Mouse (Mus musculus) C2C12 (cell line): ENCODE results near the gene Syn3. TPM values are rescaled to one million over a fixed set of nuclear protein-coding genes. Genes with fewer than 3 reads are reported as not detected.

Source experiments
- H3K27me3 ChIP-seq: one replicate; pipeline ENCODE4 v1.6.1; 2011; ENCODE audit not compliant: control insufficient read depth, insufficient read depth, insufficient read length
- H3K36me3 ChIP-seq: one replicate; pipeline ENCODE4 v1.6.1; 2011; ENCODE audit not compliant: control insufficient read depth, insufficient read depth
- H3K4me3 ChIP-seq: one replicate; pipeline ENCODE4 v1.5.1; 2011; ENCODE audit warnings: mild to moderate bottlenecking, control low read depth; ENCODE audit not compliant: poor library complexity, insufficient read depth, severe bottlenecking
- H3K79me2 ChIP-seq: one replicate; pipeline ENCODE4 v1.6.1; 2011; ENCODE audit not compliant: control insufficient read depth, insufficient read depth
- H3K79me3 ChIP-seq: one replicate; pipeline ENCODE4 v1.6.1; 2011; ENCODE audit warnings: low read depth, control low read depth
- H3ac ChIP-seq: one replicate; pipeline ENCODE3; 2011; ENCODE audit warnings: low read depth; ENCODE audit not compliant: control insufficient read depth, insufficient read length
- CEBPB ChIP-seq: IDR thresholded peaks from one replicate; pipeline ENCODE4 v1.6.1; 2011; ENCODE audit warnings: low read depth, mild to moderate bottlenecking, control low read depth, moderate library complexity
- CTCF ChIP-seq: IDR thresholded peaks from one replicate; pipeline ENCODE4 v1.5.1; 2011; ENCODE audit not compliant: control insufficient read depth, insufficient read depth, insufficient read length
- FOSL1 ChIP-seq: IDR thresholded peaks from one replicate; pipeline ENCODE4 v1.8.0; 2011; ENCODE audit warnings: mild to moderate bottlenecking, low read length; ENCODE audit not compliant: poor library complexity, insufficient read depth, severe bottlenecking
- MAX ChIP-seq: IDR thresholded peaks from one replicate; pipeline ENCODE4 v1.6.1; 2011; ENCODE audit warnings: mild to moderate bottlenecking, control low read depth
- MYOD1 ChIP-seq: IDR thresholded peaks from one replicate; pipeline ENCODE4 v1.6.1; 2011; ENCODE audit warnings: low read depth; ENCODE audit not compliant: control insufficient read depth, insufficient read length
- MYOG ChIP-seq: IDR thresholded peaks from one replicate; pipeline ENCODE4 v1.6.1; 2011; ENCODE audit not compliant: control insufficient read depth, insufficient read length; ENCODE audit errors: extremely low read depth
- USF1 ChIP-seq: IDR thresholded peaks from one replicate; pipeline ENCODE4 v1.6.1; 2011; ENCODE audit warnings: low read depth, mild to moderate bottlenecking, control low read depth, moderate library complexity
- polyA plus RNA-seq: library from polyadenylated mRNA; unstranded; fragments of >200 nt; fragmentation: generic; extraction: Trizol; gene quantifications from one replicate; pipeline ENCODE4 v1.2.1, GENCODE M21; 2012; ENCODE audit warnings: missing spikeins

Syn3 gene
- polyA plus RNA-seq, 1 experiment: 0.20 TPM

GRCm38 (mm10) chr10:86064937-86065336 is 433.8 kb downstream of the Syn3 start:
- no peak overlapping the region for H3ac ChIP-seq
- no peaks in the 10 kb centered on the region for H3K79me3 ChIP-seq
- no peak overlapping the region for H3K4me3 ChIP-seq
- no peaks in the 10 kb centered on the region for H3K36me3 ChIP-seq
- no peak for TF ChIP-seq FOSL1
- TF ChIP-seq CEBPB: no peak
- peak; percentile 84 for TF ChIP-seq CTCF
- no peak for TF ChIP-seq MYOG
- TF ChIP-seq USF1: peak; percentile 23
- no peak for TF ChIP-seq MYOD1
- TF ChIP-seq MAX: peak; percentile 83
- H3K27me3 ChIP-seq: no peaks in the 10 kb centered on the region
- no peaks in the 10 kb centered on the region for H3K79me2 ChIP-seq

DNA sequence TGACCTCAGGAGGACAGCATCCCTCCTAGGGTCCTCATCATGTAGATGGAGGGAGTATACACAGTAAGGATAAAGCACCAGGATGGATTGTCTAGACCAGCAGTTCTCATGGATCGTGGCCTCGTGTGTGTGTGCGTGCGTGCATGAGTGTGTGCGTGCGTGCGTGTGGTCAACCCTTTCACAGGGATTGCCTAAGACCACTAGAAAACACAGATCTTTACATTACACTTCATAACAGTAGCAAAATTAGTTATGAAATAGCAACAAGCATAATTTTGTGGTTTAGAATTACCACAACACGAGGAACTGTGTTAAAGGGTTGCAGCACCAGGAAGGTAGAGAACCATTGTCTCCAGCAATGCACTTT is 435.7 kb downstream of the Syn3 start:
- TF ChIP-seq USF1: no peak
- TF ChIP-seq CTCF: no peak
- TF ChIP-seq MYOD1: no peak
- no peak for TF ChIP-seq MYOG
- TF ChIP-seq FOSL1: no peak
- TF ChIP-seq MAX: no peak
- no peak for TF ChIP-seq CEBPB
- Histone ChIP-seq H3K27me3 (no peaks in the 10 kb centered on the region), H3K36me3 (no peaks in the 10 kb centered on the region), H3ac (no peak overlapping the region), H3K79me3 (no peaks in the 10 kb centered on the region), H3K4me3 (no peak overlapping the region), H3K79me2 (no peaks in the 10 kb centered on the region)

- no peaks in the 10 kb centered on the region for H3K27me3 ChIP-seq
- H3K79me3 ChIP-seq: no peaks in the 10 kb centered on the region
- H3K79me2 ChIP-seq: no peaks in the 10 kb centered on the region
- TF ChIP-seq MAX (no peak), FOSL1 (no peak), CTCF (no peak), MYOG (no peak), CEBPB (no peak), MYOD1 (no peak), USF1 (no peak)
- no peak overlapping the region for H3K4me3 ChIP-seq
- H3ac ChIP-seq: no peak overlapping the region
- H3K36me3 ChIP-seq: no peaks in the 10 kb centered on the region
These were observed 436.3 kb downstream of the Syn3 start for GRCm38 (mm10) chr10:86062261-86063017.

GRCm38 (mm10) chr10:86060267-86060666 is 438.4 kb downstream of the Syn3 start:
- Histone ChIP-seq H3K4me3 (no peak overlapping the region), H3K79me3 (no peaks in the 10 kb centered on the region), H3K36me3 (no peaks in the 10 kb centered on the region), H3K27me3 (no peaks in the 10 kb centered on the region), H3ac (no peak overlapping the region), H3K79me2 (no peaks in the 10 kb centered on the region)
- TF ChIP-seq CTCF: no peak
- no peak for TF ChIP-seq CEBPB
- peak; percentile 55 for TF ChIP-seq USF1
- TF ChIP-seq MYOG: no peak
- TF ChIP-seq MAX: no peak

DNA sequence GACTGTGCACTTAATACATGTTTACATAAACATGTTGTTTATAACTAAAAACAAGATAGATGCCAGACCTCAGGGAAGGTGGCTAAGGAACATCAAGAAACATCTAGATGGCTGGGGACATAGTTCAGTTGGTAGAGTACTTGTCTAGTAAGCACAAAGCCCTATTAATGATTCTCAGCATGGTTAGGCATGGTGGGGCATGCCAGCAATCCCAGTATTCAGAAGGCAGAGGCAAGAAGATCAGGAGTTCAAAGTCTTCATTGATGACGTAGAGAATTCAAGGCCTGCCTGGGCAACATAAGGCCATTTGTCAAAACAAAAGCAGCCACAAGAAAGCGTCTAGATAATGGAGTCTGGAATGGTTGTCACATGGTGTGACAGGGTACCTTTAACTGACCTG is 441.0 kb downstream of the Syn3 start:
- H3K4me3 ChIP-seq: no peak overlapping the region
- no peaks in the 10 kb centered on the region for H3K36me3 ChIP-seq
- H3K79me3 ChIP-seq: no peaks in the 10 kb centered on the region
- TF ChIP-seq FOSL1 (no peak), CEBPB (no peak), USF1 (no peak), MYOG (no peak), MAX (no peak), MYOD1 (no peak), CTCF (no peak)
- no peaks in the 10 kb centered on the region for H3K79me2 ChIP-seq
- H3K27me3 ChIP-seq: no peaks in the 10 kb centered on the region
- H3ac ChIP-seq: no peak overlapping the region

GRCm38 (mm10) chr10:86057286-86057685 is 441.4 kb downstream of the Syn3 start:
- Histone ChIP-seq H3K4me3 (no peak overlapping the region), H3K79me3 (no peaks in the 10 kb centered on the region), H3ac (no peak overlapping the region), H3K27me3 (no peaks in the 10 kb centered on the region), H3K36me3 (no peaks in the 10 kb centered on the region), H3K79me2 (no peaks in the 10 kb centered on the region)
- TF ChIP-seq USF1 (no peak), CTCF (no peak), FOSL1 (no peak), CEBPB (no peak), MAX (no peak), MYOG (no peak), MYOD1 (no peak)
